Mouse (Mus musculus) liver, embryonic 13.5 days (tissue): ENCODE results near the gene Jtb. TPM values are rescaled to one million over a fixed set of nuclear protein-coding genes. Genes with fewer than 3 reads are reported as not detected.

ENCODE experiments used
- ATAC-seq: fragments of 200-750 bp; cut with Nextera tagmentation; 2 replicates; pipeline ENCODE4 v1.8.0; 2017; ENCODE audit warnings: low read depth, mild to moderate bottlenecking, moderate number of reproducible peaks, moderate library complexity
- DNase-seq: peaks from one replicate; pipeline ENCODE4 v3.0.0; 2022
- H3K27ac ChIP-seq: fragments of 300-500 bp; sonication (generic); 2 replicates; pipeline ENCODE4 v1.5.1; 2015; ENCODE audit warnings: moderate library complexity, mild to moderate bottlenecking, inconsistent platforms
- H3K27me3 ChIP-seq: fragments of 300-500 bp; sonication (generic); 2 replicates; pipeline ENCODE4 v1.6.1; 2015; ENCODE audit warnings: mild to moderate bottlenecking, inconsistent platforms
- H3K36me3 ChIP-seq: fragments of 300-500 bp; sonication (generic); 2 replicates; pipeline ENCODE4 v1.6.1; 2015; ENCODE audit warnings: mild to moderate bottlenecking, inconsistent platforms
- H3K4me1 ChIP-seq: fragments of 300-500 bp; sonication (generic); replicated peaks from 2 replicates; pipeline ENCODE4 v1.6.1; 2015; ENCODE audit warnings: inconsistent platforms
- H3K4me2 ChIP-seq: fragments of 300-500 bp; sonication (generic); 2 replicates; pipeline ENCODE4 v1.6.1; 2015; ENCODE audit warnings: inconsistent platforms, mild to moderate bottlenecking, moderate library complexity
- H3K4me3 ChIP-seq: fragments of 300-500 bp; sonication (generic); replicated peaks from 2 replicates; pipeline ENCODE4 v1.5.1; 2015; ENCODE audit warnings: mild to moderate bottlenecking, inconsistent platforms
- H3K9ac ChIP-seq: fragments of 300-500 bp; sonication (generic); 2 replicates; pipeline ENCODE4 v1.6.1; 2015; ENCODE audit warnings: mild to moderate bottlenecking, inconsistent platforms
- H3K9me3 ChIP-seq: fragments of 300-500 bp; sonication (generic); replicated peaks from 2 replicates; pipeline ENCODE4 v1.6.1; 2016; ENCODE audit warnings: inconsistent platforms
- WGBS: fragments of 180-500 bp; shearing (Covaris S2); methylation state at CpG from one replicate; pipeline ENCODE4 v1.1.7; 2015; ENCODE audit not compliant: insufficient replicate concordance; 5-methylcytosine and 5-hydroxymethylcytosine counted together
- microRNA-seq: library from miRNA; unstranded; fragments of <30 nt; microRNA quantifications from one replicate; pipeline ENCODE4, GENCODE M21; 2016
- polyA plus RNA-seq: library from polyadenylated mRNA; unstranded; fragments of >200 nt; fragmentation: Nextera tagmentation; extraction: Ambion mirVana; gene quantifications from 2 replicates; pipeline ENCODE4 v1.2.1, GENCODE M21; 2015

Jtb gene
- polyA plus RNA-seq, 1 experiment from 2014 or later = 59.5 TPM

DNA sequence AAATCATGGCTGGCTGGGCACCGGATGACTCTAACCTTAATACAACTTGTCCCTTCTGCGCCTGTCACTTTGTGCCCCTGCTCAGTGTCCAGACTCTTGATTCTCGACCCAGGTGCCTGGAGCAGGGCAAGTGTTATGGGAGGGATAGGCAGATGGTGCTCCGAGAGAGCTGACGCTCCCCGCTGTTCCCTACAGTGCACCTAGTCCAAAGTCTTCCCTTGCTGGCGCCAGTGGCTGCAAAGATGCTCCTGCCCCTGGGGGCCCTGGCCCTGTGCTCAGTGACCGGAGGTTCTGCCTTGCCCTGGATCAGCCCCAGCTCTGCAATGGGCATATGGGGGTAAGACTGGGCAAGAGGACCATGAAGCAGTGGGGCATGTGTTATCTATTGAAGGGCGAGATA lies 46.4 kb downstream of the Jtb start:
- H3K4me1 ChIP-seq = 0 out of 2 replicates have a peak, but pooled peaks cover 4% of the 10 kb centered on the region
- no peak overlapping the region for H3K9ac ChIP-seq
- no peaks in the 10 kb centered on the region for H3K9me3 ChIP-seq
- peaks cover 52% of the 10 kb centered on the region for H3K36me3 ChIP-seq
- 85% methylated on average over 9 of the region's 9 CpGs for WGBS
- H3K4me3 ChIP-seq = no peak overlapping the region
- no peak overlapping the region for H3K4me2 ChIP-seq
- DNase-seq (no peak), ATAC-seq (0 out of 2 replicates have a peak, but pooled peaks have one; percentile 19)
- H3K27me3 ChIP-seq = no peaks in the 10 kb centered on the region
- no peak overlapping the region for H3K27ac ChIP-seq

GRCm38 (mm10) chr3:90278211-90278610 lies 46.8 kb downstream of the Jtb start:
- no peak overlapping the region for H3K4me2 ChIP-seq
- H3K9ac ChIP-seq = no peak overlapping the region
- WGBS = 82% methylated on average over 10 of the region's 10 CpGs
- ATAC-seq = no peak; the same call in 1 of the 2 replicates
- no peak overlapping the region for H3K4me3 ChIP-seq
- DNase-seq = no peak
- no peaks in the 10 kb centered on the region for H3K27me3 ChIP-seq
- no peaks in the 10 kb centered on the region for H3K9me3 ChIP-seq
- no peak overlapping the region for H3K27ac ChIP-seq
- H3K4me1 ChIP-seq = 0 out of 2 replicates have a peak, but pooled peaks cover 4% of the 10 kb centered on the region
- peaks cover 50% of the 10 kb centered on the region for H3K36me3 ChIP-seq

DNA sequence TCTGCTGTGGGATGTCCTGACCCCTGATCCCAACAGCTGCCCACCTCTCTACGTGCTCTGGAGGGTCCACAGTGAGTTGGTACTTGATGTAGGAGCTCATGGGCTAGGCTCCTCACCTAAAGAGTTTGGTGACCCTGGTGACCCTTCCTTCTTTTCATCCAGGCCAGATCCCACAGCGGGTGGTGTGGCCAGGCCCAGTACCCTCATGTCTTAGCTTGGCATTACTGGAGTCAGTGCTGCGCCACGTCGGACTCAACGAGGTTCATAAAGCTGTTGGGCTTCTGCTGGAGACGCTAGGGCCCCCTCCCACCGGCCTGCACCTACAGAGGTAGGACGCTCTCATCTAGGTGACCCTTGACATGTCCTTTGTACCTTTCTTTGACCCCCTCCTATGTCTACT lies 47.8 kb downstream of the Jtb start:
- H3K27me3 ChIP-seq = no peaks in the 10 kb centered on the region
- 0 out of 2 replicates have a peak, but pooled peaks cover 4% of the 10 kb centered on the region for H3K4me1 ChIP-seq
- ATAC-seq = no peak
- DNase-seq = no peak
- 86% methylated on average over 9 of the region's 9 CpGs for WGBS
- H3K36me3 ChIP-seq = peaks cover 46% of the 10 kb centered on the region
- no peak overlapping the region for H3K27ac ChIP-seq
- H3K9me3 ChIP-seq = no peaks in the 10 kb centered on the region
- no peak overlapping the region for H3K9ac ChIP-seq
- H3K4me2 ChIP-seq = no peak overlapping the region
- no peak overlapping the region for H3K4me3 ChIP-seq

- Histone ChIP-seq H3K4me2 (no peak overlapping the region), H3K4me1 (0 out of 2 replicates have a peak, but pooled peaks cover 4% of the 10 kb centered on the region), H3K27me3 (no peaks in the 10 kb centered on the region), H3K27ac (no peak overlapping the region), H3K9ac (no peak overlapping the region), H3K4me3 (no peak overlapping the region), H3K9me3 (no peaks in the 10 kb centered on the region), H3K36me3 (peaks cover 46% of the 10 kb centered on the region)
- ATAC-seq = no peak
- WGBS = 85% methylated on average over 7 of the region's 7 CpGs
- DNase-seq = no peak
Observed at GRCm38 (mm10) chr3:90279743-90280142, 48.3 kb downstream of the Jtb start.

- Histone ChIP-seq H3K27me3 (no peaks in the 10 kb centered on the region), H3K36me3 (peaks cover 43% of the 10 kb centered on the region), H3K27ac (no peak overlapping the region), H3K4me1 (0 out of 2 replicates have a peak, but pooled peaks cover 4% of the 10 kb centered on the region), H3K9ac (no peak overlapping the region), H3K4me2 (no peak overlapping the region), H3K9me3 (no peaks in the 10 kb centered on the region), H3K4me3 (no peak overlapping the region)
- 78% methylated on average over 9 of the region's 9 CpGs for WGBS
- DNase-seq = no peak
- no peak for ATAC-seq
Observed at GRCm38 (mm10) chr3:90280708-90281107, 49.3 kb downstream of the Jtb start.

- Histone ChIP-seq H3K9ac (no peak overlapping the region), H3K9me3 (no peaks in the 10 kb centered on the region), H3K4me1 (no peaks in the 10 kb centered on the region), H3K27ac (no peak overlapping the region), H3K27me3 (no peaks in the 10 kb centered on the region), H3K4me2 (no peak overlapping the region), H3K4me3 (no peak overlapping the region), H3K36me3 (peaks cover 16% of the 10 kb centered on the region)
- ATAC-seq (no peak), DNase-seq (no peak)
- 91% methylated on average over 2 of the region's 2 CpGs for WGBS
Observed at GRCm38 (mm10) chr3:90284150-90284549, 52.8 kb downstream of the Jtb start.

Small RNA genes lying within 50 kb of the gene (microRNA-seq; reads per million reads assigned to microRNA genes)
- not detected for gene Mir7012

Other genes with a start within 250 kb of the Jtb start
- 130 and 137 TPM in 2 replicates for gene Hax1, start 232.8 kb upstream of the Jtb start, polyA plus RNA-seq
- gene 4933434E20Rik, start 180.0 kb upstream of the Jtb start, polyA plus RNA-seq = 99.3 and 110 TPM in 2 replicates
- 72.2 and 91.6 TPM in 2 replicates for gene Ubap2l, start 179.0 kb upstream of the Jtb start, polyA plus RNA-seq
- gene Tpm3, start 158.9 kb upstream of the Jtb start, polyA plus RNA-seq = 246 and 283 TPM in 2 replicates
- gene Nup210l, start 127.5 kb upstream of the Jtb start, polyA plus RNA-seq = 0.05 and 0.08 TPM in 2 replicates
- gene Rps27, start 17.9 kb upstream of the Jtb start, polyA plus RNA-seq = 679 and 820 TPM in 2 replicates
- gene Rab13, start 17.9 kb upstream of the Jtb start, polyA plus RNA-seq = 5.9 and 6.0 TPM in 2 replicates
- gene Creb3l4, start 11.9 kb downstream of the Jtb start, polyA plus RNA-seq = 0.36 and 0.41 TPM in 2 replicates
- gene Slc39a1, start 16.6 kb downstream of the Jtb start, polyA plus RNA-seq = 31.6 and 34.1 TPM in 2 replicates
- gene Crtc2, start 22.6 kb downstream of the Jtb start, polyA plus RNA-seq = 4.2 and 7.6 TPM in 2 replicates
- 1.6 and 2.0 TPM in 2 replicates for gene Dennd4b, start 33.6 kb downstream of the Jtb start, polyA plus RNA-seq
- gene Gatad2b, start 61.6 kb downstream of the Jtb start, polyA plus RNA-seq = 3.7 and 4.0 TPM in 2 replicates
- gene Slc27a3, start 158.3 kb downstream of the Jtb start, polyA plus RNA-seq = 1.5 and 1.6 TPM in 2 replicates
- gene Ints3, start 202.0 kb downstream of the Jtb start, polyA plus RNA-seq = 10.0 and 11.7 TPM in 2 replicates
- gene Npr1, start 234.3 kb downstream of the Jtb start, polyA plus RNA-seq = 4.0 TPM in 2 replicates
- gene Ilf2, start 244.5 kb downstream of the Jtb start, polyA plus RNA-seq = 75.0 and 85.0 TPM in 2 replicates